Mouse (Mus musculus) spleen, adult 18-20 months (tissue): Measurements from ENCODE around the gene Tmbim1.

Experiments
- DNase-seq, 2 experiments: peaks; one replicate each; pipeline ENCODE4 v3.0.0; 2022; ENCODE audit warnings: mixed read lengths in 2 of 2

Gene Tmbim1

GRCm38 (mm10) chr1:74294733-74295455, 10.5 kb downstream of the Tmbim1 start:
- DNase-seq: no peak

- DNase-seq: no peak
These were observed 11.3 kb downstream of the Tmbim1 start for GRCm38 (mm10) chr1:74294090-74294643.

GRCm38 (mm10) chr1:74293306-74293960, 12.0 kb downstream of the Tmbim1 start:
- DNase-seq: no peak

GRCm38 (mm10) chr1:74292331-74293020, 12.9 kb downstream of the Tmbim1 start:
- DNase-seq: no peak

DNA sequence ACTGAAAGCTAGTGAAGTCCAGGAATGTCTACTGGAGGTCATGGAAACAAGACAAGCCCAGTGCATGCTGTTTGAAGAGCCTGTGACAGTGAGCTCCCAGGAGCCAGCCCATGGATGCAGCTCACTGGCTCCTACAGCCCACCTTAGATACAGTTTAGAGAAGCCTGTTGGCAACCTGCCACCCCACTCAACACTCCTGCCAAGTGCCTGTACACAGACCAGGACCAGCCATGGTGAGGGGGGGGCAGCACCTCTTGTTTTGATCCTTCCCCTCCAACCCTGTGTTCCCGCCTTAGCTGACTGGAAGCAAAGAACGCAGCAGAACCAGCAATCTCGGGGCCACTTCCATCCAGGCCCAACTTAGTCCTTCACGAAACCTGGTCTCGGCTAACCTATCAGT, 15.3 kb downstream of the Tmbim1 start:
- no peak for DNase-seq

GRCm38 (mm10) chr1:74289740-74290139, 15.7 kb downstream of the Tmbim1 start:
- no peak for DNase-seq

DNA sequence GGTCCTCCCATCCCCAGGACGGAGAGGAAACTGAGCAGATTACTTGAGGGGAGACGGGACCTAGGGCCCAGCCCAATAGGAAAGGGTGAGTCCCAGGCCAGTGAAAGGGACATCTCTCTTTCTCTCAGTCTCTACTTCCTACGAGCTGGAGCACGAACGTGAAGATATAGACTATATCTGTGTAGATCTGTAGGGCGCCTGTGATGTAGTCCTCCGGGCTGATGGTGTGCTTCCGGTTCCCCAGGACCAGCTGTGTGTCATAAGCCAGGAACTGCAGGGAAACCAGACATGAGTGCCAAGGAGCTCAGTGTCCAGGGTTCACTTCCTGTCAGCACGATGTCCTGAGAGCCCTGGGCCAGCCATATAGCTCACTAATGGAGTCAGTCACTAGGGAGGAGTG, 16.2 kb downstream of the Tmbim1 start:
- no peak for DNase-seq

DNA sequence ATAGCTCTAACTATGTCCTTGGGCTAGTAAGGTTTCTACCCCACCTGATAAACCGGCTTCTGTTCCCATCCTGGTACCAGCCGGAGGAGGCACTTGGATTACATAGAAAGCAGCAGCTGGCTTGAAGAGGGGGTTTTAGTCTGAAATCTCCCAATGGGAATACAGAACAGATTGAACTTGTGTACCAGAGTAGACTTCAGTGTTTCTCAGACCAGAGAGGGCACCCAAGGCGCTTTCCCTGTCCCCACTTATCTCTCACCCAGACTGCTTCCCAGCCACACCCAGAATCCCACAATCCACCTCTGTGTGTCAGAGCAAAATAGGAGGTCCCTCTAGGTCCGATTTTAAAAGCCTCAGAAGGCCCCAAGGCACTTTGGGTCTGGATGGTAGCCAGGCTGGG, 17.1 kb downstream of the Tmbim1 start:
- DNase-seq: no peak

DNA sequence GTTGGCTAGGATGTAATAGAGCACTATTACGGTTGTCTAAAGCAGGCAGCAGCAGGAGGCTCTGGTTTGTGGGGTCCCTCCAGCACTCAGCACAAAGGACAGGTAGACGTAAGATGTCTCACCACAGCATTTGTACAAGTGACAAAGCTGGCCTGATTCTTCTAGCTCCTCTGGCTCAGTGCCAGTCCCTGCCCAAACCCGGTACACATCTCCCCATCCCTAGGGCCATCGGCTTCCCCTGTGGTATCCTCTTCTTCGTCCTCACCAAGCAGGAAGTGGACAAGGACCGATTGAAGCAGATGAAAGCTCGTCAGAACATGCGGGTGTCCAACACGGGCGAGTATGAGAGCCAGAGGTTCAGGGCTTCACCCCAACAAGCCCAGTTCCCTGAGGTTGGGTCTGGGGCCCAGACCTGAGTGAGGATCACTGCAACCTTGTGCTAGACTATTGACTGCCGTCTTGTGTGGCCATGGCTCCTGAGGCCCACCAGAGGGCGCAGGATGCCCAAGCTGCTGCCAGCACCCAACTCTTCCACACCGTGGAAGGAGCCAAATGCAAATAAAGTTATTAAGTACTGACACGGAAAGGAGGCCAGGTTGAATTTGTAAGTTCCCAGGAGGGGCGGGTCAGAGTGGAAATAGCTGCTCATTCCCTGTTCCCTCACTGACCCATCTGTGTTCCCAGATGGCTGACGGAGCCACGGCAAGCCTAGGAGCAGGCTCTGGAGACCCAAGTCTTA, 18.4 kb downstream of the Tmbim1 start:
- DNase-seq: peak in 1 of 2 experiments; percentile 20

DNA sequence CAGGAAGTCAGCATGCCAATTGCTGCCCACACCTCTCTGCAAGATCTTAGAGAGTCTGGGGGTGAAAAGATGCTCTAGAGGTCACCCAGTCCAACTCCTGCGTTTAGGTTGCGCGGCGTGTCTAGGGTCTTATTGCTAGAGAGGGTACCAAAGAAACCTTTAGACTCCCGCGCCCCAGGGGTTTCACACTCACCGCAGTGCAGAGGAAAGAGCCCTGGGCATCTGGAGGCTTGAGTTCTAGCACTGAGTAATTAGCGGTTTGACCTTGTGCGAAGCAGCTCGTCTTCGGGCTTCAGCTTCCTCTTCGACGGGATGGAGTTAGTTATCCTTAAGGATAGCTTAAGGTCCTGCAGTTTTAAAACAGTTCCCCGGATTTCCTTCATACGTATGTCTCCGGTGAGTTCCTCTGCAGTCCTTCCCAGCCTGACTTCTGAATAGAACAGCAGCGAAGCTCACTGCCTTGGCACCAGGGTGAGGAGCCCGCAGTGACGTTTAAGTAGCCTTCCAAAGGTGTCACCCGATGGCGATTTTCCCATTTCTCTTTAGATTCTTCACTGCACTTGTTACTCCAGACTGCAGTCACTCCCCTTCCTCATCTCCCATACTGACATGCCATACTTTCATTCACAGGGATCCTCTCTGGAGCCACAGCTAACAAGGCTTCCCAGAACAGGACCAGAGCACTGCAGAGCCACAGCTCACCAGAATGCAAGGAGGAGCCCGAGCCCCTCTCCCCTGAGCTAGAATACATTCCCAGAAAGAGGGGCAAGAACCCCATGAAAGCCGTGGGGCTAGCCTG, 20.0 kb downstream of the Tmbim1 start:
- DNase-seq: no peak

DNA sequence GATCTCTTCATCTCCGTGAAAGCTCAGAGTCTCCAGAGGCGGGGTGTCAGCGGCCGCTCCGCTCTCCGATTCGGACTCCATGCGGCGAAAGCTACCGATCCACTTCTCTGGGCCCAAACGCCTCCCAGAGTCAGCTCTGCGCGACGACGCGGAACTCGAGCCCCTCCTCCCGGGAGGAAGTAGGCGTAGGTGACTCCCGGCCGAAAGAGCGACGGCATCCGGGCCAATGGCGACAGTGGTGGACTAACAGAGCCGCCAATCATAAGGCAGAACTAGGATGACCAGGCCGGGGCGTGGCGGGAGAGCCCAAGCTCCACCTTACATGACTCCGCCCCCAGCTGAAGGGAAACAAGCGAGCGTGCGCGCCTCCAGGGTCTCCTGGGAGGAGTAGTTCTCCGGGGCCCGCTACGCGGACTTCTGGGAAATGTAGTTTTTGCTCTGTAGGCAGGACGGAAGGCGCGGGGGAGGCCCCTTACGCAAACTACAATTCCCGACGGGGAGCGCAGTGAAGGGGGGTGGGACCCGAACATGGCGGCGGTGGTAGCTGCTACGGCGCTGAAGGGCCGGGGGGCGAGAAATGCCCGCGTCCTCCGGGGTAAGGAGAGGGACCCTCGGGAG, 20.8 kb downstream of the Tmbim1 start, which contains the start of the genes Aamp and Pnkd:
TSS of gene Aamp (minus strand) at position 196 of the 618 bp plus-strand sequence.
TSS of gene Pnkd (plus strand) at position 388 of the 618 bp plus-strand sequence.
- DNase-seq: peak; percentile 97 to 100

DNA sequence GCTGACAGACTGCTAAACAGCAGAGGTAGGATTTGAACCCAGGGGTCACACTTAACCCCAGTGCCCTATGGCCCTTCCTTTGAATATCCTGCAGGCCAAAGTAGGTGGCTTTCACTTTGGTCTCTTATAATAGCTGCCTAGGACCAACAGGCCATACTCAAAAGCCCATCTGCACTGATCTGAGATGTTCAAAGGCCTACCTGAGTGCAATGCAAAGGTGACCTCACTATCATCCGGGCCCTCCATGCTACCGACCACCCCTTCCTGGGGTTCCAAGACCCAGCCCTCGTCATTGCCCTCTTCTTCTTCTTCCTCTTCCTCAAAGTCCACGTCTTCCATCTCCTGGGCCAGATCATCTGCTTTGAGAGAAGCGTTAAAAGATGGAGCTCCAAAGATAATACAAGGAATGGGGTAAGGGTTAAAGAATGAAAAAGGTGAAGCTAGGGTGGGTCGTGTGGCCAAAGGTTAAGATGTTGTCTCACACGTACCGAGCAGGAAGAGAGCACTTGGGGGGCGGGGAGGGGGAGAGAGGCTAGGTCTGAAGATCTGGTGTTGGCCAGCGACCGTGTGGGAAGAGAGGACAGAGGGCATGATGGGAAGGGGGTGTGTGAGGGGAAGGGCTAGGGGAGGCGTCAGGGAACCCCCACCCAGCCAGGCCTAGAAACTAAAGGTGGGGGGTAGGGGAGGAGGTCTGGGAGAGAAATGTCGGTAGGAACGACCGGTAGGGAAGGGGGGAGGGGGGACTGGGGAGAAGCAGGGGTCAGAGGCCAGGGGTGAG, 21.5 kb downstream of the Tmbim1 start:
- peak; percentile 45 to 50 for DNase-seq

DNA sequence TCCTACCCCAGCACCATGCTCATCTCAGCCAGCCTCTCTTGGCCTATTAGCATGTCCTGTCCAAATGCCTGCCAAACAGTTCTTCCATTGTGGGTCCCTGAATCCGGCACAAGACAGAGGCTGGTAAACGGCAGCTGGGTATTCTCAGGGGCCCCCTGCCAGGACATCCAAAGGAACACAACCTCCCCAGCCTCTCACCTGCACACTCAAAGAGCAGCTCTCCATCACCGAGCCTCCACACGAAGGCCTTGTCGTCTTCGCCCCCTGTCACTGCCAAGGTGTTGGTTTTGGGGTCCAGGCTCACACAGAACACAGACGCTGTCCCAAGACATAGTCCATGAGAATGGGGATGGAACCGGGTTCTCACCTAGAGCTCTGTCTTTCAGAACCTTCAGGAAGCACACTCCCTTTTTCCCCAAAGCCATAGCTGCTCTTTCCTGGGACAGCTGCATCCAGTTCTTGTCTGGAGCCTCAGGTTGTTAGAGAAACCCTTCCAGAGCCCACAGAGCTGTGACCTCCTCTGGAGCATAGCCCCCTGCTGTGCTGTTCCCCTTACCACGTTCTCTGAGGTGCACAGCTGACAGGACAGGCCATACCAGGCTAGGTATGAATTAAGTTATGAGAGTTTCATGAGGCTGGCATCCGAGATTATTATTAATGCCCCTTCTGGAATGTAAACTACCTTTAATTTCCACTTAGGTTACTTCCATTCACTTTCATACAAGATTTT, 22.4 kb downstream of the Tmbim1 start:
- no peak for DNase-seq

GRCm38 (mm10) chr1:74281886-74282285, 23.5 kb downstream of the Tmbim1 start:
- no peak for DNase-seq

- no peak for DNase-seq
These were observed 24.1 kb downstream of the Tmbim1 start for GRCm38 (mm10) chr1:74281372-74281771.

GRCm38 (mm10) chr1:74280591-74281325, 24.7 kb downstream of the Tmbim1 start:
- no peak for DNase-seq

- no peak for DNase-seq
These were observed 26.4 kb downstream of the Tmbim1 start for GRCm38 (mm10) chr1:74278988-74279387.

- no peak for DNase-seq
These were observed 26.9 kb downstream of the Tmbim1 start, which contains the start of gene Gpbar1 for GRCm38 (mm10) chr1:74278538-74278937. TSS of gene Gpbar1 (plus strand) at chr1:74278550.
